Mouse (Mus musculus) liver, adult 2 months (tissue): ENCODE results near the gene Erlin1. TPM values are rescaled to one million over a fixed set of nuclear protein-coding genes. Genes with fewer than 3 reads are reported as not detected.

Experiments
- DNase-seq: peaks from one replicate; pipeline ENCODE4 v3.0.0-alpha.2; 2011; ENCODE audit warnings: low read depth, low spot score; ENCODE audit errors: extremely low read depth
- H3K27ac ChIP-seq: fragments of 200-500 bp; replicated peaks from 2 replicates; pipeline ENCODE4 v1.5.1; 2012; ENCODE audit warnings: low read depth, mild to moderate bottlenecking, control low read depth, inconsistent platforms, low read length; ENCODE audit not compliant: insufficient read depth
- H3K27me3 ChIP-seq: fragments of 200-500 bp; 2 replicates; pipeline ENCODE4 v1.6.1; 2012; ENCODE audit warnings: mild to moderate bottlenecking, moderate library complexity, low read length, inconsistent platforms; ENCODE audit not compliant: control insufficient read depth, insufficient read depth
- H3K36me3 ChIP-seq: fragments of 200-500 bp; 2 replicates; pipeline ENCODE4 v1.6.1; 2012; ENCODE audit warnings: low read length, inconsistent platforms; ENCODE audit not compliant: control insufficient read depth, insufficient read depth
- H3K4me1 ChIP-seq: fragments of 200-500 bp; 2 replicates; pipeline ENCODE4 v1.6.1; 2011; ENCODE audit warnings: low read length; ENCODE audit not compliant: control insufficient read depth, insufficient read depth
- H3K4me3 ChIP-seq: fragments of 200-500 bp; 2 replicates; pipeline ENCODE4 v1.5.1; 2011; ENCODE audit warnings: low read depth, mild to moderate bottlenecking, control low read depth, low read length, moderate library complexity; ENCODE audit not compliant: insufficient read depth
- H3K79me2 ChIP-seq: fragments of 200-500 bp; 2 replicates; pipeline ENCODE4 v1.6.1; 2012; ENCODE audit warnings: inconsistent platforms, mild to moderate bottlenecking, low read length, moderate library complexity; ENCODE audit not compliant: control insufficient read depth, insufficient read depth
- H3K9ac ChIP-seq: fragments of 200-500 bp; 2 replicates; pipeline ENCODE4 v1.6.1; 2012; ENCODE audit warnings: low read depth, mild to moderate bottlenecking, control low read depth, inconsistent platforms, low read length
- CTCF ChIP-seq: fragments of 200-500 bp; IDR thresholded peaks from 2 replicates; pipeline ENCODE4 v1.5.1; 2011; ENCODE audit warnings: low read depth, low read length, control low read depth
- POLR2A ChIP-seq: fragments of 200-500 bp; IDR thresholded peaks from 2 replicates; pipeline ENCODE4 v1.6.1; 2011; ENCODE audit warnings: low read length, control low read depth; ENCODE audit not compliant: insufficient read depth; ENCODE audit errors: extremely low read depth
- WGBS: fragments of 180-500 bp; shearing (Covaris S2); methylation state at CpG from one replicate; pipeline ENCODE4 v1.1.7; 2018; 5-methylcytosine and 5-hydroxymethylcytosine counted together
- polyA plus RNA-seq: library from polyadenylated mRNA; depleted of rRNA; stranded (reverse); fragments of >200 nt; gene quantifications from 2 replicates; pipeline ENCODE4 v1.2.3, GENCODE M21; 2012
- total RNA-seq: library from RNA; depleted of rRNA; stranded (reverse); fragments of >200 nt; gene quantifications from 2 replicates; pipeline ENCODE4 v1.2.3, GENCODE M21; 2014

Erlin1 gene
- total and polyA plus RNA-seq, 2 experiments, result 19.0 to 27.8 TPM

DNA sequence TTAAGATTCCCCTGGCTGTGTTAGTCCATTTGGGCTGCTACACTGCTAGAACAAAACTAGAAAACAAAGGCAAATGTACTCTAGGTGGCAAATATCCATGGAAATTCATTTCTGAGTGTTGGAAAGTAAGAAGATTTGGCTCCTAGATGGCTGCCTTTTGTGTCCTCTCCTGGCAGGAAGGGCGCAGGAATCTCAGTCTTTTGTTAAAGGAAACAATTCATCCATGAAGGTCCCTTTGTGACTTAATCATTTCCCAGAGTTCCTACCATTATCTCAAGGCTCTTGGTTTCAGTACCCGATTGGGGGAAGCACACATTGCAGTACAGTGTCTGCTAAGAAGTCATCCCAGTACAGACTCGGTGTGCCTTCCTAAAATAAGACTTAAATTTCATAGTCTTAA lies 16.7 kb upstream of the Erlin1 start:
- no peaks in the 10 kb centered on the region for H3K27me3 ChIP-seq
- TF ChIP-seq CTCF (no peak), POLR2A (no peak)
- WGBS, result 82% methylated on average over 3 of the region's 3 CpGs
- no peak overlapping the region for H3K4me3 ChIP-seq
- H3K36me3 ChIP-seq, result peaks cover 63% of the 10 kb centered on the region
- no peak overlapping the region for H3K27ac ChIP-seq
- H3K79me2 ChIP-seq, result no peaks in the 10 kb centered on the region; the same call in 1 of the 2 replicates
- H3K9ac ChIP-seq, result no peak overlapping the region
- DNase-seq, result no peak
- H3K4me1 ChIP-seq, result no peaks in the 10 kb centered on the region

DNA sequence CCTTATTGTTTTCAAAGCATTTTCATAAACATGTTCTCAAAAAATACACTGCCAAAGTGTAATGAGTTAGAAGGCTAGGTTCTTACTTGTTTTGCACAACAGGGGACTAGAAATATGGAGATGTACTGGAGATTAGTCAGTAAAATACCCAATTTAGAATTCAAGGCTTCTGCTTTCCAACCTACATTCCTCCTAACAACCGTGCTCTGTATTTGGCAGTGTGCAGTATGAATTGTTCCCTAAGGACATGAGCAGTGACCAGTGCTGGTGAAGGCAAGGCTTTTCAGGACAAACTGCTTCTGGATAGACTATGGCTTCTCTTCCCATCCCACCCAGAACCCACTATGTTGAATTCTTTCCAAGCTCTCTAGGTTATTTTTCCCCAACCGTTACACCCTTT lies 11.3 kb upstream of the Erlin1 start:
- H3K4me1 ChIP-seq, result no peaks in the 10 kb centered on the region
- no peak overlapping the region for H3K27ac ChIP-seq
- 0 out of 2 replicates have a peak, but pooled peaks cover 3% of the 10 kb centered on the region for H3K79me2 ChIP-seq
- peaks cover 66% of the 10 kb centered on the region for H3K36me3 ChIP-seq
- H3K27me3 ChIP-seq, result no peaks in the 10 kb centered on the region
- no peak for DNase-seq
- H3K9ac ChIP-seq, result no peak overlapping the region
- no peak overlapping the region for H3K4me3 ChIP-seq
- 86% methylated on average over 2 of the region's 2 CpGs for WGBS
- TF ChIP-seq POLR2A (no peak), CTCF (no peak)

DNA sequence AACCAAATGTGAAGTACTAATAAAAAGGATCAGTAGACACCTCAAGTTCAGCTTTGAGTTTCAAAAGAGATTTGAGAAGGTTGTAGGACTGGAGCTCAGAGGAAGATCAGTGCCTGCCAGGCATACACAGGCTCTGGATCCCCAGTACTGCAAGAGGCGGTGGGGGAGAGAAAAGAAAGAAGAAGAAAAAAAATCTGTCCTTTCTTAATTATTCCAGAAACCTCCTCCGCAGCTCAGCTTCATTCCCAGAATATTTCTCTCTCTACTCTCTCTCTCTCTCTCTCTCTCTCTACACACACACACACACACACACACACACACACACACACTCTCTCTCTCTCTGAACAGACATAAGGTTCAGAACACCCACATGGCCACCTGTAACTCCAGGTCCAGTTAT lies 10.4 kb upstream of the Erlin1 start:
- DNase-seq, result no peak
- no peaks in the 10 kb centered on the region for H3K4me1 ChIP-seq
- TF ChIP-seq POLR2A, result no peak
- TF ChIP-seq CTCF, result no peak
- no peaks in the 10 kb centered on the region for H3K27me3 ChIP-seq
- H3K79me2 ChIP-seq, result 0 out of 2 replicates have a peak, but pooled peaks cover 3% of the 10 kb centered on the region
- 91% methylated on average over 2 of the region's 2 CpGs for WGBS
- H3K4me3 ChIP-seq, result no peak overlapping the region
- peaks cover 70% of the 10 kb centered on the region for H3K36me3 ChIP-seq
- H3K27ac ChIP-seq, result no peak overlapping the region
- H3K9ac ChIP-seq, result no peak overlapping the region

DNA sequence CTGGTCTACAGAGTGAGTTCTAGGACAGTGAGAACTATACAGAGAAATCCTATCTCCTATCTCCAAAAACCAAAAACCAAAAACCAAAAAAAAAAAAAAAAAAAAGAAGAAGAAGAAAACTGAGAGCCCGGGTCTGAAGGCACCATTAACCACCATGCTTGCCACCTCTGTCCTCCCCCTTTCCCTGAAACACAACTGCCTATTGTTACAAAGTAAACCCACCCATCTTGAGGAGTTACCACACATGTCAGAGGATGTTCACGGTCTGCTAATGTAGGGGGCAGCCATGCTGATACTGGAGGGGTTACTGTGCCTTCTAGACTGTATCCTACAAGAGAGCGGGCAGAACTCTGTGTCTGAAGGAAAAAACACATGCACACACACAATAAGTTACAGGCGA lies 7.4 kb upstream of the Erlin1 start:
- no peak overlapping the region for H3K9ac ChIP-seq
- no peaks in the 10 kb centered on the region for H3K4me1 ChIP-seq
- DNase-seq, result no peak
- H3K36me3 ChIP-seq, result peaks cover 70% of the 10 kb centered on the region
- TF ChIP-seq POLR2A (no peak), CTCF (no peak)
- H3K27me3 ChIP-seq, result no peaks in the 10 kb centered on the region
- no peak overlapping the region for H3K27ac ChIP-seq
- H3K79me2 ChIP-seq, result 0 out of 2 replicates have a peak, but pooled peaks cover 3% of the 10 kb centered on the region
- 87% methylated on average over 4 of the region's 4 CpGs for WGBS
- no peak overlapping the region for H3K4me3 ChIP-seq

DNA sequence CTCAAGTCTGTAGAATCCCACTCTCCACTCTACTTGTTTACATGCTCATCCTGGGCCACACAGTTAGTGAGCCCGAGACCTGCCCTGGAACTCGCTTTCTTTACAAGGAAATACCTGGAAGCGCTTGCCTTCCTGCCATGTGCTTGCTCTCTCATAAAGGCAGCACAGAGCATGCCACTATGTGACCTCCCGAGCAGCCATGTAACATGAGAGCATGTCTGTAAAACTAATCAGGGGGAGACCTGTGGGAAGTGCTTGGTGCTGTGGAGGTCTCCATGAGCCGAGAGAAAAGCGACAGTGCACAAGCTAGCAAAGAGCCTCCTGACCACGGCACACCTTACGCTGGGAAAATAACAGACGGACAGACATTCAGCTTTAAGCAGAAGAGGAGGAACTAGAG lies 6.9 kb upstream of the Erlin1 start:
- H3K36me3 ChIP-seq, result peaks cover 70% of the 10 kb centered on the region
- no peak overlapping the region for H3K4me3 ChIP-seq
- WGBS, result 95% methylated on average over 9 of the region's 9 CpGs
- TF ChIP-seq CTCF, result no peak
- TF ChIP-seq POLR2A, result no peak
- no peaks in the 10 kb centered on the region for H3K4me1 ChIP-seq
- H3K27ac ChIP-seq, result no peak overlapping the region
- H3K27me3 ChIP-seq, result no peaks in the 10 kb centered on the region
- H3K9ac ChIP-seq, result no peak overlapping the region
- no peak for DNase-seq
- 0 out of 2 replicates have a peak, but pooled peaks cover 3% of the 10 kb centered on the region for H3K79me2 ChIP-seq

DNA sequence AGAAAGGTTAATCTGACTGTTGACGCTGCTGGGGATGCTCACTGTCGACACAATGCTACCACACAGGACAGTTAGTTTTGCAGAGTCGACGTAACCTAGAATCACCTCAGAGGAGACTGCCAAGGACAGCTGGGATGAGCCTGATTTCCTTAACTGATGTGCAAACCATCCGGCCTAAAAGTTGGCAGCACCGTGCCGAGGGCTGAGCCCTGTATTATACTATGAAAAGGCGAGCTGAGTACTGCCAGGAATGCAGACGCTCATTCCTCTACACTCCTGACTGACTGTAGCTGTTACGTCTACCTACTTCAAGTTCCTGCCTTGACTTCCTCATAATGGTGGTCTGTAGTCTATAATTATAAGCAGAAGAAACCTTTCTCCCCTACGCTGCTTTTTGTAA lies 5.4 kb upstream of the Erlin1 start:
- no peaks in the 10 kb centered on the region for H3K27me3 ChIP-seq
- peaks cover 67% of the 10 kb centered on the region for H3K36me3 ChIP-seq
- H3K79me2 ChIP-seq, result 0 out of 2 replicates have a peak, but pooled peaks cover 3% of the 10 kb centered on the region
- H3K9ac ChIP-seq, result no peak overlapping the region
- TF ChIP-seq POLR2A (no peak), CTCF (no peak)
- H3K4me3 ChIP-seq, result no peak overlapping the region
- 77% methylated on average over 11 of the region's 11 CpGs for WGBS
- no peak overlapping the region for H3K27ac ChIP-seq
- no peak for DNase-seq
- no peaks in the 10 kb centered on the region for H3K4me1 ChIP-seq
